Mouse (Mus musculus): ENCODE measurements around the gene Olfr283. TPM values are rescaled to one million over a fixed set of nuclear protein-coding genes. Genes with fewer than 3 reads are reported as not detected.

Gene Olfr283
- total and polyA plus RNA-seq, 2 experiments = not detected

DNA sequence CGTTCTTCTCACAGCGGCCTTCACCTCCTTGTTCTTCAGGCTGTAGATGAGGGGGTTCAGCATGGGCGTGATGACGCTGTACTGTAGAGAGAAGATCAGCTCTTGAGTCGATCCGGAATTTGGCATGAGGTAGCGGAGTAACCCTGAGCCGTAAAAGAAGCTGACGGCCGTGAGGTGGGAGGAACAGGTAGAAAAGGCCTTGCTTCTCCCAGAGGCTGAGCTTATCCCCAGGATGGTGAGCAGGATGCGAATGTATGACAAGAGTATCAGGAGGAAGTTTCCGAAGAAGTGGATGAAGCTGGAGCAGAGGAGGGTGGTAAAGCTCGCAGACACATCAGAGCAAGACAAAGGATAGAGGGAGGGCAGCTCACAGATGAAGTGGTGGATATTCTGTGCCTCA lies 2.5 kb downstream of the Olfr283 start:
- no peak for DNase-seq (ENCODE audit: extremely low read depth, low read depth, low spot score)
- Histone ChIP-seq H3K4me3 (ENCODE audit: insufficient read depth, low read depth, low read length) (no peak overlapping the region), H3K27me3 (ENCODE audit: control insufficient read depth, insufficient read depth, low read length) (no peaks in the 10 kb centered on the region), H3K9ac (ENCODE audit: low read depth, low read length) (no peak overlapping the region), H3K4me1 (ENCODE audit: control insufficient read depth, insufficient read depth, low read length) (no peaks in the 10 kb centered on the region), H3K36me3 (ENCODE audit: control insufficient read depth, insufficient read depth, low read length) (no peaks in the 10 kb centered on the region), H3K79me2 (ENCODE audit: control insufficient read depth, insufficient read depth, low read length) (no peaks in the 10 kb centered on the region), H3K27ac (replicated peaks; ENCODE audit: insufficient read depth, low read depth, low read length) (no peak overlapping the region)
- TF ChIP-seq POLR2A (IDR thresholded peaks at IDR 0.05; ENCODE audit: extremely low read depth, insufficient read depth, low read length) = no peak
- TF ChIP-seq CTCF (IDR thresholded peaks at IDR 0.05; ENCODE audit: low read depth, low read length) = no peak
- 89% methylated on average over 13 of the region's 13 CpGs for WGBS

DNA sequence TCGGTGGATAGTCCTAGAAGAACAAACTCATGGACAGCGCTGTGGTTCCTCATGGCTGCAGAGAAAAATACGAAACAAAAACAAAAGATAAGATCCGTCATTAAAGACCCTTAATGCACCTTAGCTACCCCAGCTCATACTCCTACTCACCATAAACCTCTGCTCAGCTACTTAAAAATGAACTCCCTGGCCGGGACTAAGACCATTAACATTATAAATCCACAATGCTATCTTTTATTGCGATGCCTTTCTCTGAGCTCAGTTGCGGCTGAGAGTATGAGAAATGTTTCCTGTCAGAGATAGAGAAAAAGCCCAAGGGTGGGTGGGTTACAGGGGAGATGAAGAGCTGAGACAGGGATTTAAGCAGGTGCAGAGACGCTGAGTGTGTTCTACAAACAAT lies 39.9 kb downstream of the Olfr283 start, which contains the start of gene Olfr284:
Olfr284 (minus strand) TSS at position 101 of the 400 bp plus-strand sequence.
- H3K4me1 ChIP-seq (ENCODE audit: control insufficient read depth, insufficient read depth, low read length) = no peaks in the 10 kb centered on the region
- 80% methylated on average over 8 of the region's 8 CpGs for WGBS
- peaks cover 8% of the 10 kb centered on the region for H3K27me3 ChIP-seq (ENCODE audit: control insufficient read depth, insufficient read depth, low read length)
- no peak within 1 kb of the TSS for H3K4me3 ChIP-seq (ENCODE audit: insufficient read depth, low read depth, low read length)
- no peak within 1 kb of the TSS for H3K27ac ChIP-seq (replicated peaks; ENCODE audit: insufficient read depth, low read depth, low read length)
- H3K79me2 ChIP-seq (ENCODE audit: control insufficient read depth, insufficient read depth, low read length) = no peaks in the 10 kb centered on the region
- no peak for TF ChIP-seq CTCF (IDR thresholded peaks at IDR 0.05; ENCODE audit: low read depth, low read length)
- TF ChIP-seq POLR2A (IDR thresholded peaks at IDR 0.05; ENCODE audit: extremely low read depth, insufficient read depth, low read length) = no peak
- H3K36me3 ChIP-seq (ENCODE audit: control insufficient read depth, insufficient read depth, low read length) = no peaks in the 10 kb centered on the region
- no peak for DNase-seq (ENCODE audit: extremely low read depth, low read depth, low spot score)
- H3K9ac ChIP-seq (ENCODE audit: low read depth, low read length) = no peak within 1 kb of the TSS

Other genes starting within 250 kb of the Olfr283 start
- 10.8 and 15.4 TPM in 2 replicates for gene Asb8, start 215.3 kb downstream of the Olfr283 start, total RNA-seq (2014; rRNA removed)
- gene Asb8, start 215.3 kb downstream of the Olfr283 start, polyA plus RNA-seq (2012; rRNA removed) = 26.9 and 32.9 TPM in 2 replicates
- not detected in 2 replicates for gene Ccdc184, start 213.8 kb downstream of the Olfr283 start, total RNA-seq (2014; rRNA removed)
- not detected in 2 replicates for gene Ccdc184, start 213.8 kb downstream of the Olfr283 start, polyA plus RNA-seq (2012; rRNA removed)
- not detected in 2 replicates for gene Olfr288, start 185.4 kb downstream of the Olfr283 start, total RNA-seq (2014; rRNA removed)
- not detected in 2 replicates for gene Olfr288, start 185.4 kb downstream of the Olfr283 start, polyA plus RNA-seq (2012; rRNA removed)
- not detected in 2 replicates for gene Gm44579, start 160.0 kb downstream of the Olfr283 start, total RNA-seq (2014; rRNA removed)
- not detected in 2 replicates for gene Gm44579, start 160.0 kb downstream of the Olfr283 start, polyA plus RNA-seq (2012; rRNA removed)
- gene Olfr287, start 159.9 kb downstream of the Olfr283 start, total RNA-seq (2014; rRNA removed) = not detected in 2 replicates
- not detected in 2 replicates for gene Olfr287, start 159.9 kb downstream of the Olfr283 start, polyA plus RNA-seq (2012; rRNA removed)
- gene Olfr286, start 146.5 kb downstream of the Olfr283 start, total RNA-seq (2014; rRNA removed) = not detected in 2 replicates
- gene Olfr286, start 146.5 kb downstream of the Olfr283 start, polyA plus RNA-seq (2012; rRNA removed) = not detected in 2 replicates
- not detected in 2 replicates for gene H1fnt, start 123.7 kb downstream of the Olfr283 start, total RNA-seq (2014; rRNA removed)
- not detected in 2 replicates for gene H1fnt, start 123.7 kb downstream of the Olfr283 start, polyA plus RNA-seq (2012; rRNA removed)
- 0.28 and 0.40 TPM in 2 replicates for gene Zfp641, start 84.8 kb downstream of the Olfr283 start, total RNA-seq (2014; rRNA removed)
- 0.16 and 0.33 TPM in 2 replicates for gene Zfp641, start 84.8 kb downstream of the Olfr283 start, polyA plus RNA-seq (2012; rRNA removed)
- not detected in 2 replicates for gene Olfr285, start 63.6 kb downstream of the Olfr283 start, total RNA-seq (2014; rRNA removed)
- not detected in 2 replicates for gene Olfr285, start 63.6 kb downstream of the Olfr283 start, polyA plus RNA-seq (2012; rRNA removed)
- gene Olfr284, start 40.0 kb downstream of the Olfr283 start, total RNA-seq (2014; rRNA removed) = not detected in 2 replicates
- not detected in 2 replicates for gene Olfr284, start 40.0 kb downstream of the Olfr283 start, polyA plus RNA-seq (2012; rRNA removed)
- gene Olfr282, start 50.3 kb upstream of the Olfr283 start, total RNA-seq (2014; rRNA removed) = not detected in 2 replicates
- not detected in 2 replicates for gene Olfr282, start 50.3 kb upstream of the Olfr283 start, polyA plus RNA-seq (2012; rRNA removed)
- not detected in 2 replicates for gene Olfr281, start 71.6 kb upstream of the Olfr283 start, total RNA-seq (2014; rRNA removed)
- not detected in 2 replicates for gene Olfr281, start 71.6 kb upstream of the Olfr283 start, polyA plus RNA-seq (2012; rRNA removed)
- not detected in 2 replicates for gene OR5BS1P, start 89.0 kb upstream of the Olfr283 start, total RNA-seq (2014; rRNA removed)
- gene OR5BS1P, start 89.0 kb upstream of the Olfr283 start, polyA plus RNA-seq (2012; rRNA removed) = not detected in 2 replicates
- gene Lalba, start 101.8 kb upstream of the Olfr283 start, total RNA-seq (2014; rRNA removed) = not detected in 2 replicates
- not detected in 2 replicates for gene Lalba, start 101.8 kb upstream of the Olfr283 start, polyA plus RNA-seq (2012; rRNA removed)
- not detected in 2 replicates for gene Olfr279, start 111.5 kb upstream of the Olfr283 start, total RNA-seq (2014; rRNA removed)
- not detected in 2 replicates for gene Olfr279, start 111.5 kb upstream of the Olfr283 start, polyA plus RNA-seq (2012; rRNA removed)
- 17.9 and 22.2 TPM in 2 replicates for gene Kansl2, start 153.3 kb upstream of the Olfr283 start, total RNA-seq (2014; rRNA removed)
- gene Kansl2, start 153.3 kb upstream of the Olfr283 start, polyA plus RNA-seq (2012; rRNA removed) = 18.0 and 21.9 TPM in 2 replicates
- gene Ccnt1, start 190.0 kb upstream of the Olfr283 start, total RNA-seq (2014; rRNA removed) = 13.5 and 13.8 TPM in 2 replicates
- 5.4 and 7.4 TPM in 2 replicates for gene Ccnt1, start 190.0 kb upstream of the Olfr283 start, polyA plus RNA-seq (2012; rRNA removed)
- not detected in 2 replicates for gene 4930415O20Rik, start 190.1 kb upstream of the Olfr283 start, total RNA-seq (2014; rRNA removed)
- gene 4930415O20Rik, start 190.1 kb upstream of the Olfr283 start, polyA plus RNA-seq (2012; rRNA removed) = not detected in 2 replicates
- gene Adcy6, start 229.1 kb upstream of the Olfr283 start, total RNA-seq (2014; rRNA removed) = 8.9 and 11.8 TPM in 2 replicates
- gene Adcy6, start 229.1 kb upstream of the Olfr283 start, polyA plus RNA-seq (2012; rRNA removed) = 13.7 and 16.3 TPM in 2 replicates
- 0.27 and 0.28 TPM in 2 replicates for gene Cacnb3, start 249.9 kb upstream of the Olfr283 start, total RNA-seq (2014; rRNA removed)
- gene Cacnb3, start 249.9 kb upstream of the Olfr283 start, polyA plus RNA-seq (2012; rRNA removed) = 0.75 and 0.86 TPM in 2 replicates

All from liver, adult 2 months (tissue).